Comparison of ENCODE assay signal across 26 mouse cellular contexts in genomic region chr10:26363605-26364004, GRCm38 (mm10). TPM values are rescaled to one million over a fixed set of nuclear protein-coding genes. Genes with fewer than 3 reads are reported as not detected.
DNase-seq lines count a peak whose midpoint lies in the region; ATAC-seq lines count a peak whose summit lies in the region.
"Had no signal": no experiment of that assay in that cellular context is flagged by ENCODE, and none has a peak within 500 bp of the region (broad histone marks: within the 10 kb centered on the region; RNA-seq: fewer than 3 reads in every experiment).

No protein-coding gene starts in this region.

- no peaks in the 10 kb centered on the region for H3K9me3 ChIP-seq in forebrain, embryonic 13.5 days (replicated peaks)
- no peaks in the 10 kb centered on the region for H3K9me3 ChIP-seq in forebrain, embryonic 11.5 days (ENCODE audit: control insufficient read depth, low read length)
- H3K9me3 ChIP-seq in midbrain, embryonic 11.5 days (ENCODE audit: control insufficient read depth, low read length): no peaks in the 10 kb centered on the region
- no peaks in the 10 kb centered on the region for H3K9me3 ChIP-seq in midbrain, embryonic 10.5 days (replicated peaks)
- H3K9me3 ChIP-seq in midbrain, embryonic 14.5 days (ENCODE audit: control insufficient read depth, low read length): no peaks in the 10 kb centered on the region
- H3K9me3 ChIP-seq: embryonic facial prominence, embryonic 12.5 days; limb, embryonic 10.5 days; limb, embryonic 15.5 days; neural tube, embryonic 13.5 days had no signal

- H3K4me2 ChIP-seq in forebrain, embryonic 13.5 days: no peak overlapping the region
- no peak overlapping the region for H3K4me2 ChIP-seq in forebrain, embryonic 11.5 days (ENCODE audit: low read depth, low read length, severe bottlenecking)
- H3K4me2 ChIP-seq in midbrain, embryonic 11.5 days: no peak overlapping the region
- no peak overlapping the region for H3K4me2 ChIP-seq in midbrain, embryonic 14.5 days (ENCODE audit: low read length)
- H3K4me2 ChIP-seq: embryonic facial prominence, embryonic 12.5 days; limb, embryonic 15.5 days; neural tube, embryonic 13.5 days had no signal

- H3K36me3 ChIP-seq in forebrain, embryonic 13.5 days (ENCODE audit: poor library complexity, severe bottlenecking): peaks cover 6% of the 10 kb centered on the region; the same call in 1 of the 2 replicates
- H3K36me3 ChIP-seq in forebrain, embryonic 11.5 days (ENCODE audit: control insufficient read depth, insufficient read depth, low read length): no peaks in the 10 kb centered on the region
- H3K36me3 ChIP-seq in midbrain, embryonic 11.5 days (ENCODE audit: control insufficient read depth, insufficient read depth, low read length): 0 out of 2 replicates have a peak, but pooled peaks cover 2% of the 10 kb centered on the region
- H3K36me3 ChIP-seq in midbrain, embryonic 10.5 days: peaks cover 26% of the 10 kb centered on the region
- H3K36me3 ChIP-seq in midbrain, embryonic 14.5 days (ENCODE audit: control insufficient read depth, insufficient read depth, low read length): 0 out of 2 replicates have a peak, but pooled peaks cover under 1% of the 10 kb centered on the region
- H3K36me3 ChIP-seq: limb, embryonic 15.5 days had no signal

- peaks cover 9% of the 10 kb centered on the region for H3K4me1 ChIP-seq in forebrain, embryonic 13.5 days
- no peaks in the 10 kb centered on the region for H3K4me1 ChIP-seq in forebrain, embryonic 11.5 days (replicated peaks; ENCODE audit: control insufficient read depth, insufficient read depth, low read length)
- H3K4me1 ChIP-seq in midbrain, embryonic 11.5 days (ENCODE audit: control insufficient read depth, insufficient read depth, low read length): peaks cover 4% of the 10 kb centered on the region; the same call in 1 of the 2 replicates
- H3K4me1 ChIP-seq in midbrain, embryonic 10.5 days: peaks cover 13% of the 10 kb centered on the region
- peaks cover 13% of the 10 kb centered on the region; the same call in 1 of the 2 replicates for H3K4me1 ChIP-seq in midbrain, embryonic 14.5 days (ENCODE audit: control insufficient read depth, insufficient read depth, low read length)
- H3K4me1 ChIP-seq: embryonic facial prominence, embryonic 12.5 days; limb, embryonic 10.5 days; limb, embryonic 15.5 days had no signal

- H3K27ac ChIP-seq in forebrain, embryonic 13.5 days: no peak overlapping the region
- no peak overlapping the region for H3K27ac ChIP-seq in forebrain, embryonic 11.5 days (ENCODE audit: low read depth, low read length)
- H3K27ac ChIP-seq in midbrain, embryonic 11.5 days (ENCODE audit: low read depth, low read length): no peak overlapping the region
- no peak overlapping the region for H3K27ac ChIP-seq in midbrain, embryonic 10.5 days (replicated peaks)
- no peak overlapping the region for H3K27ac ChIP-seq in midbrain, embryonic 14.5 days (replicated peaks; ENCODE audit: low read depth, low read length)
- H3K27ac ChIP-seq: embryonic facial prominence, embryonic 12.5 days; limb, embryonic 10.5 days; limb, embryonic 15.5 days; liver, embryonic 14.5 days; neural tube, embryonic 13.5 days; stomach, postnatal 0 days had no signal

- H3K4me3 ChIP-seq in forebrain, embryonic 13.5 days: no peak overlapping the region
- no peak overlapping the region for H3K4me3 ChIP-seq in forebrain, embryonic 11.5 days (ENCODE audit: low read depth, low read length)
- no peak overlapping the region for H3K4me3 ChIP-seq in midbrain, embryonic 11.5 days (ENCODE audit: low read depth, low read length)
- H3K4me3 ChIP-seq in midbrain, embryonic 10.5 days: no peak overlapping the region
- no peak overlapping the region for H3K4me3 ChIP-seq in midbrain, embryonic 14.5 days (replicated peaks; ENCODE audit: low read depth, low read length)
- H3K4me3 ChIP-seq: embryonic facial prominence, embryonic 12.5 days; limb, embryonic 10.5 days; limb, embryonic 15.5 days; neural tube, embryonic 13.5 days had no signal

- 47% methylated on average over 3 of the region's 3 CpGs for WGBS in forebrain, embryonic 13.5 days
- WGBS in forebrain, embryonic 11.5 days: 65% methylated on average over 3 of the region's 3 CpGs
- 52% methylated on average over 3 of the region's 3 CpGs for WGBS in midbrain, embryonic 11.5 days
- WGBS in midbrain, embryonic 10.5 days: 60% methylated on average over 3 of the region's 3 CpGs
- WGBS in midbrain, embryonic 14.5 days: 17% methylated on average over 3 of the region's 3 CpGs

- 0 out of 2 replicates have a peak, but pooled peaks have one; percentile 45 for ATAC-seq in forebrain, embryonic 13.5 days
- no peak for ATAC-seq in forebrain, embryonic 11.5 days (replicated peaks; ENCODE audit: low FRiP score)
- peak; percentile 25; the same call in 1 of the 2 replicates for ATAC-seq in midbrain, embryonic 11.5 days (ENCODE audit: low FRiP score)
- peak; percentile 47; the same call in 1 of the 2 replicates for ATAC-seq in midbrain, embryonic 14.5 days (ENCODE audit: low FRiP score, low TSS enrichment)
- ATAC-seq in erythroid progenitor cell, adult 5-6 weeks (replicated peaks; ENCODE audit: low FRiP score, poor library complexity, severe bottlenecking): no peak
- ATAC-seq: intestine, embryonic 16.5 days had no signal

- no peak for DNase-seq in forebrain, embryonic 11.5 days (ENCODE audit: low spot score)
- DNase-seq in midbrain, embryonic 11.5 days (ENCODE audit: low spot score, missing footprints): no peak
- no peak for DNase-seq in midbrain, embryonic 10.5 days (ENCODE audit: low spot score)
- peak; percentile 39 for DNase-seq in midbrain, embryonic 14.5 days
- DNase-seq in kidney, adult 8-10 months: no peak
- DNase-seq: adrenal gland, adult 8-10 months; cerebellum, adult 9-10 months; embryo, embryonic 11 days; gastrocnemius, postnatal 10 days; heart, postnatal 14 days; kidney, adult 9 months; kidney, postnatal 10 days; layer of hippocampus, postnatal 36 days; lung, adult 2 months; lung, postnatal 14 days; right cerebral cortex, postnatal 4 days; thymus, postnatal 36 days had no signal

- H3K9ac ChIP-seq in forebrain, embryonic 13.5 days: no peak overlapping the region
- no peak overlapping the region for H3K9ac ChIP-seq in forebrain, embryonic 11.5 days (ENCODE audit: low read length)
- H3K9ac ChIP-seq in midbrain, embryonic 11.5 days (ENCODE audit: low read length): no peak overlapping the region
- no peak overlapping the region for H3K9ac ChIP-seq in midbrain, embryonic 14.5 days (replicated peaks; ENCODE audit: low read length)
- H3K9ac ChIP-seq: embryonic facial prominence, embryonic 12.5 days; limb, embryonic 15.5 days; liver, embryonic 14.5 days; neural tube, embryonic 13.5 days had no signal

- no peaks in the 10 kb centered on the region for H3K27me3 ChIP-seq in forebrain, embryonic 13.5 days
- H3K27me3 ChIP-seq in forebrain, embryonic 11.5 days (ENCODE audit: control insufficient read depth, insufficient read depth, low read length): no peaks in the 10 kb centered on the region
- no peaks in the 10 kb centered on the region for H3K27me3 ChIP-seq in midbrain, embryonic 11.5 days (ENCODE audit: control insufficient read depth, insufficient read depth, low read length)
- no peaks in the 10 kb centered on the region for H3K27me3 ChIP-seq in midbrain, embryonic 10.5 days (ENCODE audit: low read depth, poor library complexity, severe bottlenecking)
- no peaks in the 10 kb centered on the region for H3K27me3 ChIP-seq in midbrain, embryonic 14.5 days (ENCODE audit: control insufficient read depth, insufficient read depth, low read length)
- H3K27me3 ChIP-seq: embryonic facial prominence, embryonic 12.5 days; limb, embryonic 15.5 days; neural tube, embryonic 13.5 days had no signal

RNA-seq across cellular contexts. Expression of gene L3mbtl3, which starts 12.2 kb away (rescaled TPM):
- polyA plus RNA-seq in forebrain, embryonic 13.5 days (2015; fragmentation: Nextera tagmentation; extraction: Ambion mirVana): 19.8 and 21.3 TPM in 2 replicates
- polyA plus RNA-seq in forebrain, embryonic 11.5 days (2014; fragmentation: Nextera tagmentation; extraction: Ambion mirVana): 21.5 and 23.2 TPM in 2 replicates
- 21.2 and 23.4 TPM in 2 replicates for polyA plus RNA-seq in midbrain, embryonic 11.5 days (2014; fragmentation: Nextera tagmentation; extraction: Ambion mirVana)
- 17.8 and 19.3 TPM in 2 replicates for polyA plus RNA-seq in midbrain, embryonic 10.5 days (2016; fragmentation: Nextera tagmentation; extraction: Ambion mirVana)
- polyA plus RNA-seq in midbrain, embryonic 14.5 days (2014; fragmentation: Nextera tagmentation; extraction: Ambion mirVana): 29.3 and 35.3 TPM in 2 replicates
- total RNA-seq in erythroid progenitor cell, adult 5-6 weeks (2015; ENCODE audit: low replicate concordance): 2.1 and 6.8 TPM in 2 replicates
- 2.1 and 2.9 TPM in 2 replicates for total RNA-seq in erythroid progenitor cell, adult 5-6 weeks (2017; ENCODE audit: low replicate concordance)

Comparison
In these comparisons a context has a peak if more than half of its experiments do, and no peak if none do; other contexts are left out.
1. ATAC-seq: peak in forebrain, embryonic 13.5 days (single experiment), midbrain, embryonic 11.5 days (single experiment) and midbrain, embryonic 14.5 days (single experiment); none in forebrain, embryonic 11.5 days (single experiment) and erythroid progenitor cell, adult 5-6 weeks (single experiment).